Mouse (Mus musculus) liver, embryonic 14.5 days (tissue): Measurements from ENCODE around the gene Pitx2. TPM values are rescaled to one million over a fixed set of nuclear protein-coding genes. Genes with fewer than 3 reads are reported as not detected.

Experiments used
- ATAC-seq: fragments of 200-750 bp; cut with Nextera tagmentation; 2 replicates; pipeline ENCODE4 v1.8.0; 2017; ENCODE audit warnings: moderate number of reproducible peaks, mild to moderate bottlenecking, moderate library complexity; ENCODE audit not compliant: insufficient read depth
- DNase-seq, 3 experiments: peaks; one replicate each; pipeline ENCODE4 v3.0.0-alpha.2; 2012 to 2013; ENCODE audit warnings: low read depth in 3 of 3, low spot score in 3 of 3
- H3K27ac ChIP-seq: fragments of 300-500 bp; sonication (generic); 2 replicates; pipeline ENCODE4 v1.5.1; 2014; ENCODE audit warnings: moderate library complexity, mild to moderate bottlenecking, control low read depth, inconsistent platforms
- H3K27me3 ChIP-seq: fragments of 300-500 bp; sonication (generic); 2 replicates; pipeline ENCODE4 v1.6.1; 2014; ENCODE audit warnings: mild to moderate bottlenecking, low read length, moderate library complexity; ENCODE audit not compliant: control insufficient read depth, insufficient read depth
- H3K36me3 ChIP-seq: fragments of 300-500 bp; sonication (generic); replicated peaks from 2 replicates; pipeline ENCODE4 v1.6.1; 2014; ENCODE audit warnings: low read depth; ENCODE audit not compliant: control insufficient read depth, insufficient read depth
- H3K4me1 ChIP-seq, 2 experiments: fragments of 200-500 bp in 1 of 2; fragments of 300-500 bp in 1 of 2; sonication (generic) in 1 of 2; replicated peaks; 2 replicates each; pipeline ENCODE4 v1.6.1; 2012 to 2014; ENCODE audit warnings: antibody characterized with exemption in 1 of 2, inconsistent platforms in 1 of 2, low read length in 1 of 2; ENCODE audit not compliant: control insufficient read depth in 2 of 2, insufficient read depth in 2 of 2
- H3K4me2 ChIP-seq: fragments of 300-500 bp; sonication (generic); 2 replicates; pipeline ENCODE4 v1.6.1; 2014; ENCODE audit warnings: low read depth, mild to moderate bottlenecking, control low read depth, moderate library complexity
- H3K4me3 ChIP-seq, 2 experiments: fragments of 200-500 bp in 1 of 2; fragments of 300-500 bp in 1 of 2; sonication (generic) in 1 of 2; 2 replicates each; pipeline ENCODE4 v1.5.1; 2012 to 2014; ENCODE audit warnings: low read depth in 2 of 2, low read length in 2 of 2, mild to moderate bottlenecking in 2 of 2, control low read depth in 1 of 2, inconsistent platforms in 1 of 2, moderate library complexity in 1 of 2; ENCODE audit not compliant: insufficient read depth in 1 of 2
- H3K9ac ChIP-seq: fragments of 300-500 bp; sonication (generic); replicated peaks from 2 replicates; pipeline ENCODE4 v1.6.1; 2014; ENCODE audit warnings: mild to moderate bottlenecking, control low read depth, moderate library complexity
- H3K9me3 ChIP-seq: fragments of 300-500 bp; sonication (generic); 2 replicates; pipeline ENCODE4 v1.6.1; 2016; ENCODE audit warnings: low read length, mixed read lengths; ENCODE audit not compliant: control insufficient read depth
- CTCF ChIP-seq: IDR thresholded peaks from 2 replicates; pipeline ENCODE4 v1.5.1; 2016; ENCODE audit warnings: antibody characterized with exemption, low read depth, control low read depth
- EP300 ChIP-seq: IDR thresholded peaks from 2 replicates; pipeline ENCODE4 v1.6.1; 2016; ENCODE audit warnings: antibody characterized with exemption, low read depth
- WGBS: fragments of 180-500 bp; shearing (Covaris S2); extraction: QIAGEN DNeasy Blood & Tissue Kit; methylation state at CpG from one replicate; pipeline ENCODE4 v1.1.7; 2014; ENCODE audit not compliant: insufficient replicate concordance; 5-methylcytosine and 5-hydroxymethylcytosine counted together
- polyA plus RNA-seq, 2 experiments: library from polyadenylated mRNA; depleted of rRNA in 1 of 2; stranded (reverse) in 1 of 2; unstranded in 1 of 2; fragments of >200 nt; fragmentation: Nextera tagmentation in 1 of 2; extraction: Ambion mirVana in 1 of 2; gene quantifications; 2 replicates each; pipeline versions ENCODE4 v1.2.1 to v1.2.3; 2012 to 2014

Gene Pitx2
- polyA plus RNA-seq, 2 experiments, result 0.36 to 0.71 TPM

DNA sequence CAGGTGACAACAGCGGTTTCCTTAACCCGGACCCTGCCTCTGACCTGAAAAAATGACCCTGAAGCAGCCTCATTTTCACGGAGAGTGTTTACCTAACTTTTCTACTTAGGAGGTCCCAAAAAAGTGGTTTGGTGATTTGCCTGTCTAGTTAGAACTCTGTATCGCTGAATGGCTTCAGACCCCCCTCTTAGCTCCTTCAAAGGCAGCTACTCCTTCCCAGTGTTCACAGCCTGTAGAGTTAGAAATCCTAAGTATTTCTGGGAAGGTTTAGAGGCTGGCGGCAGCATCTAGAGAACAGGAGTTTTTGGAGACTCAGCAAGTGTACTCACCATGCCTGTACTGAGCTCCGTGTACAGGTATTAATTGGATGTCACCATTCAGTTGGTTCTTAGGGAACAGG lies 27.0 kb downstream of the Pitx2 start:
- no peak overlapping the region for H3K4me3 ChIP-seq
- no peaks in the 10 kb centered on the region for H3K36me3 ChIP-seq
- H3K4me1 ChIP-seq, result no peaks in the 10 kb centered on the region
- H3K4me2 ChIP-seq, result no peak overlapping the region
- H3K27ac ChIP-seq, result no peak overlapping the region
- H3K9ac ChIP-seq, result no peak overlapping the region
- 2% methylated on average over 6 of the region's 6 CpGs for WGBS
- H3K9me3 ChIP-seq, result no peaks in the 10 kb centered on the region
- TF ChIP-seq CTCF (no peak), EP300 (no peak)
- DNase-seq (no peak), ATAC-seq (no peak)
- H3K27me3 ChIP-seq, result peaks cover 58% of the 10 kb centered on the region

DNA sequence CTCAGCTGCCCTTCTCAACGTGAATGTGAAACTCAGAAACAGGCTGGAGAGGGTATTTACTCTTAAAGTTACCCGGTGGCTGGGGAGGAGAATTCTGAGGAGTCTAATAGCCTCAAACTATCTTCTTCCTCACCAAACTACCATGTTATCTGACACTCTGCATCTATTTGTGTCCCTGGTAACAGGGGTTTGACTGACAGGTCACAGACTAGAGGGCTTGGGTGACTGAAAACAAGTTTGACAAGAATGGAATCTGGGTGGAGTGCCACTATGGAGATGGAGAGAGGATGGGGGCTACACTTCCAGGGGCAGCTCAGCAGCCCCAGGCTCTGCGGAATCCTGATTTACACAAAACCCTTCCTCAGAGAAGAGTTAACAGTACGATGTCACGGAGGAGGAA lies 27.7 kb downstream of the Pitx2 start:
- Histone ChIP-seq H3K36me3 (no peaks in the 10 kb centered on the region), H3K27me3 (peaks cover 52% of the 10 kb centered on the region), H3K4me2 (no peak overlapping the region), H3K27ac (no peak overlapping the region), H3K4me1 (no peaks in the 10 kb centered on the region), H3K9me3 (no peaks in the 10 kb centered on the region), H3K4me3 (no peak overlapping the region), H3K9ac (no peak overlapping the region)
- TF ChIP-seq CTCF (no peak), EP300 (no peak)
- DNase-seq (no peak), ATAC-seq (no peak)
- WGBS, result 12% methylated on average over 5 of the region's 5 CpGs

DNA sequence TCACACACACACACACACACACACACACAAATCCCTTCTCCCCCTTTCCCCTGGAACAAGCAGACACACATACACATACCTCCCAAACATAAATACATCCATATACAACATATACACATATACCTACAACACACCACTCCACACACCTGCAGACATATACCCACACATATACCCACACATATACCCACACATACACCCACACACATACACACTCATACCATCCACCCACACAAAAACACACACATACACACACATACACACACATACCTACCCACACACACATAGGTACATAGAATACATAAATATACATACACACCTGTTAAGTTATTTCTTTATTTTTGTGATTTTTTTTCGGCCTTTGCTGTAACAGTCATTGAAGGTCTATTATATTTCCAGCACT lies 38.3 kb downstream of the Pitx2 start:
- no peak overlapping the region for H3K27ac ChIP-seq
- 34% methylated on average over 1 of the region's 1 CpGs for WGBS

DNA sequence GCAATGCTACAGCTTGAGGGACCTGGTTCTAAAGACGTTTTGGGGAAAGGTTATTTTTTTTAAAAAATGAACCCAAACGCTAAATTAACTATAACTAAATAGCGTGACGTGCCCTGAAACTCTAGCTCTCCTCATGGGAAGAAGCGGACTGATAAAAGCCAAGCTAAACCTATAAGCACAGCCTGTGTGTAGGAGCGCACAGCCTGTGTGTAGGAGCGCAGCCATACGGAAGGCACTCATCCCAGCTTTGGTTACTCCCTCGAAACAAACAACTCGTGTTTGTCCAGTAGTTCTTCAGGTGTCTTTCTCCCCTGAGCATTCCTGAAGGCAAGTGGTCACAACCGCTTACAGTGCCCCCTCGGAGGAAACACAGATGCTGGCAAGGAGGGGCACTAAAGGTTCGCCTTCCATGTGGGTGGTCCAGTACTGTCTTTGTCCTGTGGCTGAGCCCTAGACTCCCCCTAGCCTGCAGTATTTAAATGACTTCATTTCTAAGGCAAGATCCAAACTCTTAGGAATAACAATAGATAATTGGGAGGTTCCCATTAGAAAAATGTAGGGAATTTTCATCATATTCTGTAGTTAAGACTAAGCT lies 39.1 kb downstream of the Pitx2 start:
- Histone ChIP-seq H3K36me3 (no peaks in the 10 kb centered on the region), H3K27ac (no peak overlapping the region), H3K4me3 (no peak overlapping the region), H3K9ac (no peak overlapping the region), H3K9me3 (no peaks in the 10 kb centered on the region), H3K4me1 (no peaks in the 10 kb centered on the region), H3K4me2 (no peak overlapping the region), H3K27me3 (no peaks in the 10 kb centered on the region)
- DNase-seq (no peak), ATAC-seq (no peak)
- 45% methylated on average over 13 of the region's 13 CpGs for WGBS
- TF ChIP-seq CTCF (no peak), EP300 (no peak)

More for the DNA sequence above, 38.3 kb downstream of the Pitx2 start:
- Histone ChIP-seq H3K9ac (no peak overlapping the region), H3K9me3 (no peaks in the 10 kb centered on the region), H3K27me3 (no peaks in the 10 kb centered on the region), H3K36me3 (no peaks in the 10 kb centered on the region), H3K4me1 (no peaks in the 10 kb centered on the region), H3K4me3 (no peak overlapping the region), H3K4me2 (no peak overlapping the region)
- no peak for TF ChIP-seq EP300
- TF ChIP-seq CTCF, result no peak
- ATAC-seq, result no peak
- DNase-seq, result no peak

DNA sequence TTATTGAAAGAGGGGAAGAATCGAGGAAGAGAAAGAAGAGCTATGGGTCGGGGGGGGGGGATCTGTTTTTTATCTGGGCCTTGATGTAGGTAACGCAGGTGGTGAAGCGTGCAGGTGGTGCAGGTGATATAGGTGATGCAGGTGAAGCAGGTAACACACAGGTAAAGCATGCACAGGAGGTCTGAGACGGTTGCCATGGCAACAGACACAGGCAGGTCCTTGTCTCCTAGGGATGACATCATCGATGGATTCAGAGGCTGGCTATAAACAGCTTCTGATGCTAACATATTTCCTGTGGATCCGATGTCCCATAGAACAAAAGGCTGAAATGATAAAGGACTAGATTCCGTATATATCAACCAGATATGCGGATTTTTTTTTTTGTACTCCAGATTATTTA lies 51.3 kb downstream of the Pitx2 start:
- DNase-seq, result no peak
- Histone ChIP-seq H3K4me3 (no peak overlapping the region), H3K9me3 (no peaks in the 10 kb centered on the region), H3K27ac (no peak overlapping the region), H3K9ac (no peak overlapping the region), H3K36me3 (no peaks in the 10 kb centered on the region), H3K4me2 (no peak overlapping the region), H3K4me1 (no peaks in the 10 kb centered on the region), H3K27me3 (no peaks in the 10 kb centered on the region)
- ATAC-seq, result no peak
- 57% methylated on average over 9 of the region's 9 CpGs for WGBS
- TF ChIP-seq CTCF, result no peak
- TF ChIP-seq EP300, result no peak
